Mouse (Mus musculus): ENCODE measurements at regions not wholly inside any gene's neighbourhood (a gene's known extent, or its start where the extent isn't known, plus 50 kb on each side); places are given as distances from the start of the nearest gene placed in this dataset.

DNA sequence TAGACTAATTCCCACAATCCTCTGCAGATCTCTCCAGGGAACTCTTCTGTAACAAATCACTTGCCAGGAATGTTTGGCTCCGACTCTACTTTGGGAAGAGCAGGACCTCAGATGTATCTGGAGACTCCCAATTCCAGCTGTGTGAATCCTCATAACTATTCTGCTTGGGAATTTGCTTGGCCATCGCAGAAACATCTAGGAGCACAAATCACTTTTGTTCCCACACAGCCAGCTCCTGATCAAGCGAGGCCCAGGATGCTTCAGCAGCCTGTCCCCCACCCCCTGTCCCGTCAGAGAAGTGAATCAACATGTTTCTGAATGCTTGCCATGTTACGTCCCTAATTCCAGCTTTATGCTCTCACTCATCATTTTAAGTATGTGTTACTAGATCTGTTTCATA lies 216.1 kb upstream of the Btbd3 start:
- Histone ChIP-seq H3K27me3 (ENCODE audit: control insufficient read depth, insufficient read depth, low read length, poor library complexity, severe bottlenecking) (no peaks in the 10 kb centered on the region), H3K36me3 (ENCODE audit: control insufficient read depth, insufficient read depth, low read length, poor library complexity, severe bottlenecking) (no peaks in the 10 kb centered on the region)
- DNase-seq (ENCODE audit: low read depth, low spot score) = no peak

DNA sequence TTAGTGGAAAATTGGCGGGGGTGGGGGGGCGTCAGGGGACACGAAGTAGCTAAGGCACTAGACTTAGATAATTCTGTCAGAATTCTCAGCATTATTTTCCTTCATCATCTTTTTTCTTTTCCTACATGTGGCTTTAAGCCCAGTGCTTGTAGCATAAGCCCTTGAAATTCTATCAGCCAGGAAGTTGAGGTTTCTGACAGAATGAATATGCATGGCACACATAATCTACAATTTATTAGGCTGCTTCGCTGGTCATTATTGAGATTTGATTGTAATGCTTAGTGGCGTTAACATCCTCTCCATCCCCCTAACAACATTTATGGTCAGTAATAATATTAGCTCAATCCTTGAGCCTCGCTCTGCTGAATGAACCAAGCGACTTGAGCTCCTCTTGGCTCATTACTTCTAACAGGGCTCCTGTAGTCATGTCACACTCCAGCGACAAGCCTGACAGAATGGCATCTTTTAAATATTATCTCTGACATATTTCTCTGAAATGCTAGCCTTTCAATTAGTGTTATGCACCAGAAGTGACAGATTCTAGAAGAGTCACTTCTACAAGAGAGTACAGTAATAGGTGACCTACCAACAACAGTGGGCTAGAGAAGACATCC lies 222.1 kb upstream of the Btbd3 start:
- DNase-seq (ENCODE audit: low read depth, low spot score) = no peak
- Histone ChIP-seq H3K27me3 (ENCODE audit: control insufficient read depth, insufficient read depth, low read length, poor library complexity, severe bottlenecking) (no peaks in the 10 kb centered on the region), H3K36me3 (ENCODE audit: control insufficient read depth, insufficient read depth, low read length, poor library complexity, severe bottlenecking) (no peaks in the 10 kb centered on the region)

DNA sequence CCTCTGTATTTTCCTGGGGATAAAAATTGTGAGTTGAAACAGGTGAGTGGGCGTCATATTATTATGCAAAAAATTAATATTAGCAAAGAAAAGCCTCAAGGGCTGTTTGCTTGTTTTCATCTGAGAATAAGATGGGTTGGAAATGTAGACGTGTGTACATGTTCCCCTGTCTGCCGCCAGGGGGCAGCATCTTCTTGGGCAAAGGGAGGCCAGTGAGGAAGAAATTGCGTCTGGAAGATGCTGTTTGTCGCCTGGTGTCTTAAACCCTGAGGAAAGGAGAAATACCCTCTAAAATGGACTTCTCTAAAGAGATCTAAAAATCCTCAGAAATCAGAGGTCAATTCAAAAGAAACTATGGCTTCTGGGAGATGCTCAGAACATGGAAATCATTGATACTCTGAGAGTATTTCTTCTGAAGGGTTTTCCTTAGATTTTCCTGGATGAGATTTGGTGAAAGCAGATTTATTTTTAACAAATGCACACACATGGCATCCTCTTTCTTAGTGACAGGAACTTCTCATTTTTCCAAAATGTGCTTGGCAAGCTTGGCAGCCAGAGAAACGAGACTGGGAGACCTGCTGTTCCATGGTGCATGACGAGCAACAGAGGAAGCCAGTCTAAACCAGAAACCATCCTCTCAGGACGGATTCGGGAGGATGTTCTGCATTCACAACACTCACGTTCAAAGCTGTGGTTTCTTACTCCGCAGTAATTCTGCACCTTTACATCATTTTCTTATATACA lies 222.8 kb upstream of the Btbd3 start:
- Histone ChIP-seq H3K27me3 (ENCODE audit: control insufficient read depth, insufficient read depth, low read length, poor library complexity, severe bottlenecking) (no peaks in the 10 kb centered on the region), H3K36me3 (ENCODE audit: control insufficient read depth, insufficient read depth, low read length, poor library complexity, severe bottlenecking) (no peaks in the 10 kb centered on the region)
- no peak for DNase-seq (ENCODE audit: low read depth, low spot score)

DNA sequence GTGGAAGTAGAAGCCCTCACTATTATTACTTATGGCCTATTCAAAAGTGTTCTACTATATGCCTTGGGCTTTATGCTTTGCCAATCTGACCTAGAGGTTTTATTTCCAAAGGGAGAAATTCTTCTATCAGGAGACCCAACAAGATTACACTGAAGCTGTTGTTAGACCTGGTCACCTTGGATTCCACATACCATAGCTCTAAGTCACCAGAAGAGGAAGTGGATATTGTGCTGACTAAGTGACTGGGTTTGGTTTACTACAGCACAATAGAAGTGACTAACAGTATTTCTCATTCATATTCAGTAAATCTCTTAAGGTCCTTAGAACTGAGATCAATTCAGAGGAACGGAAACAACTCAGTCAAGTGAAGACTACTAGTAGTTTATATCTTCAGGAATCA lies 229.0 kb upstream of the Btbd3 start:
- Histone ChIP-seq H3K27me3 (ENCODE audit: control insufficient read depth, insufficient read depth, low read length, poor library complexity, severe bottlenecking) (no peaks in the 10 kb centered on the region), H3K36me3 (ENCODE audit: control insufficient read depth, insufficient read depth, low read length, poor library complexity, severe bottlenecking) (no peaks in the 10 kb centered on the region)
- DNase-seq (ENCODE audit: low read depth, low spot score) = no peak

DNA sequence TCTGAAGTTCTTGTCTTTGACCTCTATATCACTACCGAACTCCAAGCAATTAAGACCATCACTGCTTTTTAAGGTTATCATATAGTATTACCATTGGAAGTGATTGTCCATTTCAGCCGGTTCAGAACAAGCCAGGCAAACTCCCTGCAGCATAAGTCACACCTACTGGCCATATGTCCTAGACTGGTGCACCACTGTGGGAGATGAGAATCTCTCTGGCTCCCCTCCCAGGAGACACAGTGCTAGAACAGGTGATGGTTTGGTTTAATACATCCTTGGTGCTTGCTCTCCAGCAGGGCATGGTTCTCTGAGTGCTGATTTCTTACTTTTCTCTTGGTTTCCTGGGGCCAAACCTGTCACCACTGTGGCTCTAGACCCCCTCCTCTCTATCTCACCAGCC lies 232.8 kb upstream of the Btbd3 start:
- no peaks in the 10 kb centered on the region for H3K27me3 ChIP-seq (ENCODE audit: control insufficient read depth, insufficient read depth, low read length, poor library complexity, severe bottlenecking)
- H3K36me3 ChIP-seq (ENCODE audit: control insufficient read depth, insufficient read depth, low read length, poor library complexity, severe bottlenecking) = no peaks in the 10 kb centered on the region
- DNase-seq (ENCODE audit: low read depth, low spot score) = no peak

DNA sequence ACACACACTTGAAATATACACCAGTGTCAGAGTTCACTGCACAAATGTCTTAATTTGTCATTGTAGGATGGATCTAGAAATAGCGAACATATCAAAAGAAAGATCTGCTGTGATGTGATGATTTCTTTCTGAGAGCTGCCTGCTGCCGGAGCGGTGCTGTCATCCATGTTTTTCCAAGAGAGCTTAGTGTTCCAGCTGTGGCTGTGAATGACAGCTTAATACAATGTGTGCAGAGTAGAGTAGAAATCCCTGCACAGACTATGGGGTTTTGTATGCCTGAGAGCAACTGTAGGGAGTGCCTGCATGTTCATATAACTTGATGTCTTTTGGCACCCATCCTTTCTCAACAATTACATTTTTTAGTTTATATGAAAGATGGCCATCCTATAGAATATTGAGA lies 274.6 kb upstream of the Btbd3 start:
- no peaks in the 10 kb centered on the region for H3K27me3 ChIP-seq (ENCODE audit: control insufficient read depth, insufficient read depth, low read length, poor library complexity, severe bottlenecking)
- no peaks in the 10 kb centered on the region for H3K36me3 ChIP-seq (ENCODE audit: control insufficient read depth, insufficient read depth, low read length, poor library complexity, severe bottlenecking)
- no peak for DNase-seq (ENCODE audit: low read depth, low spot score)

DNA sequence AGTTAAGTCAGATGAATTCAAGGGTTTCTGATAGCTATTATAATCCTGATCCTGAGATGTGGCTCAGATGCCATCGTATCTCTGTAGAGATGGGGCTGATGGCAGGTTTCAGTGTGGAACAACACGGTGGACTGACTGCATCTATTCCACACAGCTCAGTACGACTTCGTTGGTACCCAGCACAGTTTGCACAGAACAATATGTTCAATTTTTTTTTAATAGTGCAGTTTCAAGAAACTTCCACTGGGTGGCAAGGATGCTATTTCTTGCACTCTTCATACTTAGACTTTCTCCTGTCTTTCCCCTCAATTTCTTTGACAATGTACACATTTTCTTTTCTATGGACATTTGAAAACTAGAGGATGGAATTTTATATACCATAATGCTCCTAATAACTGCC lies 278.6 kb upstream of the Btbd3 start:
- no peaks in the 10 kb centered on the region for H3K27me3 ChIP-seq (ENCODE audit: control insufficient read depth, insufficient read depth, low read length, poor library complexity, severe bottlenecking)

DNA sequence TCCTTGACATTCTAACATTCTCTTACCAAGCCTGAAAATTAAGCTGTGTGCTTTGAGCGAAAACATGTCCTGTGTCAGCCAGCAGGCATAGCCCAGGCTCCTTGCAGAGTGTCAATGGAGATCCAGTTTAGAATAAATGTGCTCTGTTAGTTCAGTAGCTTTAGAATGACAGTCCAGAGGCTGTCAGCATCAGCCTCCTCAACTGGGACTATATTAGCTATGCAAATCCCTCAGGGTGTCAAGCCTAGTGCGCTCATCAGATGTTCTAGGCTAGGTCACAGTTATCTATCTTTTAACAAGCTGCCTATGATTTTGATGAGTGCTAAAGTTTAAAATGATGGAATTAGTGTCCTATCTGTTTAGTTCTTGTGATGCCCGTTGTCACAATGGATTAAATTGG lies 281.7 kb upstream of the Btbd3 start:
- DNase-seq (ENCODE audit: low read depth, low spot score) = no peak
- Histone ChIP-seq H3K36me3 (ENCODE audit: control insufficient read depth, insufficient read depth, low read length, poor library complexity, severe bottlenecking) (no peaks in the 10 kb centered on the region), H3K27me3 (ENCODE audit: control insufficient read depth, insufficient read depth, low read length, poor library complexity, severe bottlenecking) (no peaks in the 10 kb centered on the region)

More for the DNA sequence above, 278.6 kb upstream of the Btbd3 start:
- no peaks in the 10 kb centered on the region for H3K36me3 ChIP-seq (ENCODE audit: control insufficient read depth, insufficient read depth, low read length, poor library complexity, severe bottlenecking)
- no peak for DNase-seq (ENCODE audit: low read depth, low spot score)

DNA sequence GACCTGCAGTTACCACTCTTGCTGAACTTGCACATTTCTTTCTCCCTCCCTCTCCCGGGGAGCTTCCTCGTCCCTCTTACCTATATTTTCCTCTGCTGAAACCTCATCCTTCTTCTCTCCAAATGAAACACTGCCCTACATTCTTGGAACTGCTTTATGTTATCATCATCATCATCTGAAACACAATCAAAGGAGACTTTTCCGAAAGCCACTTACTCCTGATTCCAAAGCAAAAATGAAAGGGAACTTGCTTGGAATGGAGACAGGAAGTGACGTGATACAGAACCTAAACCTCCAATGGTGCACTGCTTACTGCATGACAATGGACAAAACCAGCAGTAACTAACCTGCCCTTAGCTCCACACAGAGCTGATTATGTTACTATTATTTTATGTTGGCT lies 287.2 kb upstream of the Btbd3 start:
- Histone ChIP-seq H3K27me3 (ENCODE audit: control insufficient read depth, insufficient read depth, low read length, poor library complexity, severe bottlenecking) (no peaks in the 10 kb centered on the region), H3K36me3 (ENCODE audit: control insufficient read depth, insufficient read depth, low read length, poor library complexity, severe bottlenecking) (no peaks in the 10 kb centered on the region)
- DNase-seq (ENCODE audit: low read depth, low spot score) = no peak

DNA sequence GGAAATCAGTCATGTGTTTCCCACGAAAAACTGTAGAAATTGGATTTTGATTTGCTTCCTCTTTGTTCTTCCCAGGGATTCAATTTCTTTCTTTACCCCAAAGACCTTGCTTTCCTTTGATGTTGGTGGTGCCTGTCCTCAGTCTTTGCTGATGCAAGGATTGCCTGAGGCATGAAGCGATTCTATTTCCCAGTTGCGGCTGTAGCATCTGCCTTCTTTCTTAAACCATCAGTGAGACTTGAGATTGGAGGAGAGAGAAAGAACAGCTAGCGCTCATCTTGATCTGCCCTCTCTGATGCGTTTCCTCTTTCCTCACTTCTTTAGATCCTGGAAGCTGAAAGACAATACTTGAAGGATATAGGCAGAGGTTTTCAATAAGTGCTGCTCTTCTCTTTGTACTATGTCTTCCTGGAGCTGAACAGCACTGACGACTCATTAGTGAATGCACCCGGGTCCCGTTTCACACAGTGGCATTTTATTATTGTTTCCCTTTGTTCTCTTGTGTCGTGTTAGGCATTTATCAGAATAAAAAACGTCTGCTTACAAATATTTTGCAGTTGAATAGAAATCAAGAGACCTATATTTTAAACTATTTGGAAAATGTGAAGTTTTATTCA lies 289.8 kb upstream of the Btbd3 start:
- DNase-seq (ENCODE audit: low read depth, low spot score) = no peak
- Histone ChIP-seq H3K27me3 (ENCODE audit: control insufficient read depth, insufficient read depth, low read length, poor library complexity, severe bottlenecking) (no peaks in the 10 kb centered on the region), H3K36me3 (ENCODE audit: control insufficient read depth, insufficient read depth, low read length, poor library complexity, severe bottlenecking) (no peaks in the 10 kb centered on the region)

DNA sequence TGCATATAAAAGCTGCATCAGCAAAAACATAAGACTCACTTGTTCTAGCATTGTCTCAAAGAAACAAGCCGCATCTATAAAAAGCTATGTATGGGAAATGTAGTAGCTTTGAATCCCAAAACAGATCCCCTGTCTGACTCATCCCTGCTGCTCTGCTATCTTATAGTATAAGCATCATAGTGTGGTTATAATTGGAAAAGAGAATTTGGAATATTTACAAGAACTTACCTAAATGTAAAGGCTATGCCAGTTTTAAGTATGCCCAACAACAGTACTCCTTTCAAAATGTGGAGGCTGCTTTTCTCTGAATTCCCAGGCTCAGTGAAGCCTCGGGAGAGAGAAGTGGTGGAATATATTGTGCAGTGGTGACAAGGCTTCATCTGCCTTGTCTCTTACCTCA lies 301.5 kb upstream of the Btbd3 start:
- no peaks in the 10 kb centered on the region for H3K27me3 ChIP-seq (ENCODE audit: control insufficient read depth, insufficient read depth, low read length, poor library complexity, severe bottlenecking)
- no peak for DNase-seq (ENCODE audit: low read depth, low spot score)
- H3K36me3 ChIP-seq (ENCODE audit: control insufficient read depth, insufficient read depth, low read length, poor library complexity, severe bottlenecking) = no peaks in the 10 kb centered on the region

DNA sequence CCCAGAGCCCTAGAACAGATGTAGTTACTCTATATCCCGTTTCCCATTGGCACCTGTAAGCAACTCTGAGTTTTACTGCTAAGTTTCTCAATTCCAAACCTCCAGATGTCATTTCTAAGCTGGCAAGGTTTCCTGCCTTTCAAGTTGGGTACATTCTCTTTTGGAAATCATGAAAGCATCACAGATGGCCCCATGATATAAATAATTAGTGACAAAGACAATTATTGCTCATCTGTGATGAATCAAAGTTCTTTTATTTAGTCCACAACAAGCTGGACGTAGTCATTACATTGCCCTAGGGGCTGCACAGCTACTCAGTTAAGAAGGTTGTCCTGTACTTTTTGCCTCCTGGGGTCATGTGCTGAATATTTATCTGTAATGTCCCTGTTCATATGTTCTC lies 303.2 kb upstream of the Btbd3 start:
- no peak for DNase-seq (ENCODE audit: low read depth, low spot score)
- Histone ChIP-seq H3K27me3 (ENCODE audit: control insufficient read depth, insufficient read depth, low read length, poor library complexity, severe bottlenecking) (no peaks in the 10 kb centered on the region), H3K36me3 (ENCODE audit: control insufficient read depth, insufficient read depth, low read length, poor library complexity, severe bottlenecking) (no peaks in the 10 kb centered on the region)

DNA sequence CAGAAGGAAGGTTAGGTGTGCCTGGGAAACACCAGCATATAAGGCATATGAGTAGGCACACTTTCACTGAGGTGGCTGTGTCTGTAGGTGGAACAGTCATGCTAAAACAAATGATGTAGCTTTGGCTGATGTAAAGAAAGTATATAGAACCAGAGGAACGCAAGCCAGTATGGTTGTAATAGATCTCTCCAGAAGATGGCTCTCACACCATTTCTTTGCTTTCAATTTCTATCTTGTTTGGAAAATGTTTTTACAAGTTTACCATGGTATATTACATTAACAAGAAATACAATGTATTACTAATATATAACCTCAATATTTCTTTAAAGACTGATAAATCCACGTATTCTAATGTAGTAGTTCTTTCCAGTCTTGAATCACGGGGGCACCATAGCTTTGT lies 304.4 kb upstream of the Btbd3 start:
- no peaks in the 10 kb centered on the region for H3K27me3 ChIP-seq (ENCODE audit: control insufficient read depth, insufficient read depth, low read length, poor library complexity, severe bottlenecking)
- no peak for DNase-seq (ENCODE audit: low read depth, low spot score)
- no peaks in the 10 kb centered on the region for H3K36me3 ChIP-seq (ENCODE audit: control insufficient read depth, insufficient read depth, low read length, poor library complexity, severe bottlenecking)

DNA sequence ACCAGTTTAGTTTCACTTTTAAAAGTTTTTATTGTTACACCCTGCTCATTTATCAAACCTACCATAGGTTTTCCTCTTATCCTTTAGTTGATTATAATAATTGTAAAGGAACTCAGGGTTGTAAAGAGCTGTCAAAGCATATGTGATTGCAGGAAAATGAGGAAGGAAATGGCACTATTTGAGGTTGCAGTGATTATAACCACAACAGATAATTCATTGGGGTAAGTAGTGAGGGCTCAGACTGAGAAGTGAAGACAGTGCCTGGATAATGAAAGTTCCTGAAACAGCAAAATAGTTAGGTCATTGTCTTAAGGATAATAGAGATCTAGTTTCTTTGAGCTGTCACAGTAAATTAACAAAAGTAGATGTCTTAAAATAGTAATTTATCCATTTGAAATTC lies 305.4 kb upstream of the Btbd3 start:
- H3K27me3 ChIP-seq (ENCODE audit: control insufficient read depth, insufficient read depth, low read length, poor library complexity, severe bottlenecking) = no peaks in the 10 kb centered on the region
- no peak for DNase-seq (ENCODE audit: low read depth, low spot score)
- H3K36me3 ChIP-seq (ENCODE audit: control insufficient read depth, insufficient read depth, low read length, poor library complexity, severe bottlenecking) = no peaks in the 10 kb centered on the region

DNA sequence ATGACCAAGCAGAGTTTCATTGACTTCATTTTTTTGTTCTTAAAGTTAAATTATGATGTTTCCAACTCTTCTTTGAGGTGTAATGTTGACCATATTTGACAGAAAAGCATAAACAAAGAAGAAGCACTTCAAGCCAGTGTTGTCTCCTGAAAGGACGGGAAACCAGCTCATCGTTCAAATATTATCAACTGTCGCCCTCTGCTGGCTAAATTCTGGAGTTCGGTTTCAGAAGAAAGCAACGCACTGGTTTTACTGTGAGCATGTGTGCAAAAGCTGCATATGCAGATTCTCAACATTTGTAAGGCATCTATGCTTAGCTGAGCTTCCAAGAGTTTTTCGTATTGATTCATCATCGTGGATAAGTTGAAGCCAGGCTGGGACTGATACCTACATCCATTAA lies 313.6 kb upstream of the Btbd3 start:
- DNase-seq (ENCODE audit: low read depth, low spot score) = peak; percentile 15
- H3K36me3 ChIP-seq (ENCODE audit: control insufficient read depth, insufficient read depth, low read length, poor library complexity, severe bottlenecking) = no peaks in the 10 kb centered on the region

More for the DNA sequence above, 313.6 kb upstream of the Btbd3 start:
- H3K27me3 ChIP-seq (ENCODE audit: control insufficient read depth, insufficient read depth, low read length, poor library complexity, severe bottlenecking) = no peaks in the 10 kb centered on the region
